Mouse (Mus musculus) adrenal gland, adult (tissue): ENCODE measurements around the gene Hspa1l.
"Not testable (repeated sequence)": the region's sequence is repeated elsewhere in the genome, so short reads cannot be mapped to it uniquely, and the experiment has no call there.

Source experiments
- DNase-seq, 2 experiments: peaks; one replicate each; pipeline ENCODE4 v3.0.0; 2022 to 2023; ENCODE audit warnings: low spot score in 1 of 2; ENCODE audit not compliant: inconsistent age in 2 of 2

The Hspa1l gene

GRCm38 (mm10) chr17:34972069-34972749, at the start of gene Hspa1l, which contains the start of gene Hspa1a:
Gene Hspa1l, plus strand, starts transcription at chr17:34972703.
Gene Hspa1a, minus strand, starts transcription at chr17:34972156.
- peak; percentile 92 to 97 for DNase-seq

- no peak for DNase-seq
These were observed 49.6 kb upstream of the Hspa1l start for GRCm38 (mm10) chr17:34922939-34923338.

- DNase-seq = no peak
These were observed 48.2 kb upstream of the Hspa1l start for GRCm38 (mm10) chr17:34924258-34924657.

- peak; percentile 60 to 87 for DNase-seq
These were observed 45.0 kb upstream of the Hspa1l start for GRCm38 (mm10) chr17:34927306-34928019.

GRCm38 (mm10) chr17:34928841-34929240, 43.7 kb upstream of the Hspa1l start:
- no peak for DNase-seq

- DNase-seq = peak; percentile 99
These were observed 41.3 kb upstream of the Hspa1l start, which contains the start of gene Neu1 for GRCm38 (mm10) chr17:34931061-34931734. Gene Neu1, plus strand, starts transcription at chr17:34931253.

- no peak for DNase-seq
These were observed 40.8 kb upstream of the Hspa1l start for GRCm38 (mm10) chr17:34931735-34932098.

- DNase-seq = no peak
These were observed 40.2 kb upstream of the Hspa1l start for GRCm38 (mm10) chr17:34932287-34932686.

- DNase-seq = no peak
These were observed 38.5 kb upstream of the Hspa1l start for GRCm38 (mm10) chr17:34934031-34934430.

GRCm38 (mm10) chr17:34934830-34935229, 37.7 kb upstream of the Hspa1l start:
- peak in 1 of 2 experiments; percentile 52 for DNase-seq

GRCm38 (mm10) chr17:34937960-34938505, 34.5 kb upstream of the Hspa1l start:
- no peak for DNase-seq

GRCm38 (mm10) chr17:34941344-34942041, 31.0 kb upstream of the Hspa1l start:
- DNase-seq = peak in 1 of 2 experiments; percentile 70

- DNase-seq = no peak
These were observed 29.2 kb upstream of the Hspa1l start for GRCm38 (mm10) chr17:34943128-34943815.

- DNase-seq = no peak
These were observed 28.1 kb upstream of the Hspa1l start for GRCm38 (mm10) chr17:34944362-34944761.

GRCm38 (mm10) chr17:34946486-34947140, 25.9 kb upstream of the Hspa1l start:
- DNase-seq = no peak

- DNase-seq = peak in 1 of 2 experiments; percentile 68
These were observed 24.9 kb upstream of the Hspa1l start for GRCm38 (mm10) chr17:34947606-34948005.

- not testable (repeated sequence) for DNase-seq
These were observed 23.6 kb upstream of the Hspa1l start for GRCm38 (mm10) chr17:34948721-34949552.

- DNase-seq = no peak
These were observed 22.9 kb upstream of the Hspa1l start for GRCm38 (mm10) chr17:34949553-34949969.
